Mouse (Mus musculus) stomach, postnatal 0 days (tissue): ENCODE measurements around the gene Banp.

Experiments used
- CTCF ChIP-seq: IDR thresholded peaks from 2 replicates; pipeline ENCODE4 v1.5.1; 2016; ENCODE audit warnings: antibody characterized with exemption, low read depth, mild to moderate bottlenecking, moderate library complexity
- EP300 ChIP-seq: optimal IDR thresholded peaks from 2 replicates; pipeline ENCODE3; 2016; ENCODE audit warnings: antibody characterized with exemption

DNA sequence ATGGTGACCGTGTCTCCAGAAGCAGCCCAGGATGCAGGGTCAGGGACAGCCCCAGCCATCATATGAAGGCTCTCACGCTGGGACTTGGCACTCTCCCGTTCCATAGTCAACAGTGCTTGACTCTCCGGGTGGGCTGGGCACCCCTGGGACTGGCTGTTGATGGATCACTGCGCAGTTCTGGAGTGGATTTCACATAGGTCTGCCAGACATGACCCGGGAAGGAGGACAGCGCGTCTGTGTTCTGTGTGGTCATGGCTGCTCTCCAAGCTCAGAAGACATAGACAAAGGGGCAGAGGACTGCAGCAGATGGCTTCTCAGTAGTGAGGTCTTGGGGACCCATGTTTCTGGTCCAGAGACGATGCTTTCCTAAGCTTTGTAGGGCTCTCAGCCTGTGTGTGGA is 101.1 kb downstream of the Banp start:
- TF ChIP-seq CTCF (no peak), EP300 (no peak)
